Mouse (Mus musculus): Measurements from ENCODE around the gene Sec11a.
A peak's percentile ranks its signal among the peaks of the same experiment; 100 is the strongest.

The Sec11a gene

GRCm38 (mm10) chr7:80857181-80857580, 90.4 kb downstream of the Sec11a start:
- DNase-seq (ENCODE audit: low spot score) = peak; percentile 89

DNA sequence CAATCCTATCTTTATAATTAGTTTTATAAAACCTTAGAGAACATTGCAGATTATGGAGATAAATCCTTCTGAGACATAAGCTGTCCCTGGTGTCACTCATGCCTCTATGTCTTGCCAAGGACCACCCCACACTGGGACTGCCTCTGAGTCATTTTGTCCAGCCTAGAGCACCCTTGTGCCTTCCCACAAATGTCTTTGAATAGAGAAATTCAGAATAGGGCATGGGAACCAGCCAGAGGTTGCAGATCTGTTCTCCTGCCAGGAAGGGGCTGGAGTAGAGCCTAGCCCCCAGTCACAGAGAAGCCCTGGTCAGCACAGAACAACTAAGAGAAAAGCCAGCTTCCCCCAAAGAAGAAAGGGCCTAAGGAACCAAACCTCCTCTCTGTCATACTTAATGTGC, 92.3 kb downstream of the Sec11a start:
- DNase-seq (ENCODE audit: low spot score) = no peak
